Mouse (Mus musculus): Measurements from ENCODE around the gene Sit1.

- TF ChIP-seq CTCF (IDR thresholded peaks at IDR 0.05; ENCODE audit: low read depth) (no peak), EP300 (IDR thresholded peaks at IDR 0.05; ENCODE audit: low read depth) (no peak)
These were observed 29.3 kb downstream of the Sit1 start, which contains the start of gene Cd72 for GRCm38 (mm10) chr4:43454041-43454836.

Measured in liver, postnatal 0 days (tissue).